Mouse (Mus musculus): ENCODE data around the gene Akt1s1.

DNA sequence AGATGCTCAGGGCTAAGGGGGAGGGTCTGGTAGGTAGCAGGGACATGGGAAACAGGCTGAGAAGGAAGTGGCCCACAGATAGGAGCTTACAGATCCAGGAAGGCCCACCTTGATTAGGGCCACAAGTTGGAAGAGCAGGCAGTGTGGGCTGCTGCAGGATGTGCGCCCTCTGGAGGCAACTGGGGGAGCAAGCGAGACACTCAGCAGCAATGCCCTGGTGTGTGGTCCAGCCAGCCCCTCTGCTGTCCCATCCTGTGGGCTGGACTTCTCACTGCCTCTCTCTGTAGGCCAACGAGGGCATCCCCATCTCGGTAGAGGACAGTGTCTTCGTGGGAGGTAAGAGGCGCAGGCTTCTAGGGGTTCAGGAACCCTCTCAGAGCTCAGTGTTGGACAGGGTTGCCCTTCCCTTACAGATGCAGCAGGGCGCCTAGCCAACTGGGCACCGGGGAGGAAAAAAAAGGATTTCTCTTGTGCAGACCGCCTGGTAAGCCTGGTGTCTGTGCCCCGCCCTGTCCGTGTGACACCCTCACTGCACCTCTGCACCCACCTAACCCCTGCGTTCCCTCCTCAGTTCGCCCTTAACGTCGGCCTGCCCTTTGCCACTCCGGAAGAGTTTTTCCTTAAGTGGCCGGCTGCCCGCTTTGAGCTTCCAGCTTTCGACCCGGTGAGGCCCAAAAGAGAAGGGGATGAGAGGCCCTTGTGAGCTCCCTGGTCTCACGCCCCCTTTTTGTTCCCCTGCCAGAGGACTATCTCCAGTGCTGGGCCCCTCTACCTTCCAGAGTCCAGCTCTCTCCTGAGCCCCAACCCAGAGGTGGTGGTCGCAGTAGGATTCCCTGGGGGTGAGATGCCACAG is 12.0 kb downstream of the Akt1s1 start:
- TF ChIP-seq POLR2A (IDR thresholded peaks at IDR 0.05; ENCODE audit: borderline replicate concordance, control insufficient read depth, low read depth, low read length) (peak; percentile 48; the same call in 1 of the 2 replicates), CTCF (IDR thresholded peaks at IDR 0.05; ENCODE audit: control insufficient read depth, insufficient read depth, low read length) (peak; percentile 94)

Data from bone marrow, adult 2 months (tissue).